Mouse (Mus musculus): ENCODE measurements at regions not wholly inside any gene's neighbourhood (a gene's known extent, or its start where the extent isn't known, plus 50 kb on each side); places are given as distances from the start of the nearest gene placed in this dataset.
A peak's percentile ranks its signal among the peaks of the same experiment; 100 is the strongest.

DNA sequence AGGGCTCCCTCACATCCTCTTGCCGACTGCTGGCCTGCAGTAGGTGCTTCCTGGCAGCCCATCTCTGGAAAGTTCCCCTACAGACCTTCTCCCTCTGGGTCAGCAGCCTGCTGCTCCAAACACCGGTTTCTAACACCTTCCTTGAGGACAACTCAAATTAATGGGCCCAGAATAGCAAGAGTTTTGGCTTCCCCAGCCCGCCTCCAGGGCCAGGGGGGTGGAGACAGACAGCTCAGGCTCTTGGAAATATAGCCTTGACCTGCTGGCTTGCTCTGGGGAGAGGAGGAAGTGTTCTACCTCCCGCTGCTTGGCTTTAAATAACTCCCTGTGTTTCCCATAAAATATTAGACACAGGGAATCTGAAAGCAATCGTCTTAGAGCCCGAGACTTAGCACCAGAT, 349.8 kb downstream of the Ptpru start:
- Histone ChIP-seq H3K4me3 (no peak overlapping the region), H3K4me2 (no peak overlapping the region), H3K27ac (no peak overlapping the region), H3K36me3 (no peaks in the 10 kb centered on the region), H3K9me3 (no peaks in the 10 kb centered on the region), H3K9ac (no peak overlapping the region), H3K4me1 (0 out of 2 replicates have a peak, but pooled peaks cover 11% of the 10 kb centered on the region), H3K27me3 (no peaks in the 10 kb centered on the region)
- 34% methylated on average over 6 of the region's 6 CpGs for WGBS
- ATAC-seq (ENCODE audit: borderline replicate concordance, extremely low read depth, low FRiP score, low TSS enrichment): no peak

- Histone ChIP-seq H3K36me3 (no peaks in the 10 kb centered on the region), H3K27me3 (no peaks in the 10 kb centered on the region; the same call in 1 of the 2 replicates), H3K4me3 (no peak overlapping the region), H3K4me2 (no peak overlapping the region), H3K4me1 (0 out of 2 replicates have a peak, but pooled peaks cover 7% of the 10 kb centered on the region), H3K27ac (no peak overlapping the region), H3K9me3 (no peaks in the 10 kb centered on the region), H3K9ac (no peak overlapping the region)
- WGBS: 19% methylated on average over 3 of the region's 3 CpGs
- no peak for ATAC-seq (ENCODE audit: borderline replicate concordance, extremely low read depth, low FRiP score, low TSS enrichment)
These were observed 349.0 kb downstream of the Ptpru start for GRCm38 (mm10) chr4:131489056-131489455.

- H3K27me3 ChIP-seq: no peaks in the 10 kb centered on the region; the same call in 1 of the 2 replicates
- H3K9ac ChIP-seq: no peak overlapping the region
- WGBS: 38% methylated on average over 4 of the region's 4 CpGs
- 0 out of 2 replicates have a peak, but pooled peaks have one; percentile 20 for ATAC-seq (ENCODE audit: borderline replicate concordance, extremely low read depth, low FRiP score, low TSS enrichment)
- H3K9me3 ChIP-seq: no peaks in the 10 kb centered on the region
- no peak overlapping the region for H3K4me2 ChIP-seq
- no peaks in the 10 kb centered on the region for H3K4me1 ChIP-seq
- H3K36me3 ChIP-seq: no peaks in the 10 kb centered on the region
- H3K27ac ChIP-seq: no peak overlapping the region
- H3K4me3 ChIP-seq: no peak overlapping the region
These were observed 346.1 kb downstream of the Ptpru start for GRCm38 (mm10) chr4:131491960-131492359.

DNA sequence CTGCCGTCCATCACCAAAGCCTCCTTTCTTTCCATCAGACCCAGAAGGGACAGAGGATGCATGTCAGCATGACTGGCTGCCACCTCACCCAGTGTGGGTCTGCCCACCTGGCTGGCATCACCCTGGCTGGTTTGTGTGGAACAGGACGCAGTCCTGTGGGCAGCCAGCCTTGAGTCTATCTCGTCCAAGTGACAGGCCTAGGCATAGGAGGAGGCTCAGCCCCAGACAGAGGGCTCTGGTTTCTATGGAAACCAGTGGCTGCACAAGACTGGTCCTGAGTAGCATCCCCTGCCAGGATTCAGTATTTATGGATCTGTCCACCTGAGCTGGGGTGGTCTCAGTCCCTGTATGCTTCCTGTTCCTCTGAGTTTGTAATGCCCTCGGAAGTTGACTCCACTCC, 344.4 kb downstream of the Ptpru start:
- 42% methylated on average over 4 of the region's 4 CpGs for WGBS
- no peak for ATAC-seq (ENCODE audit: borderline replicate concordance, extremely low read depth, low FRiP score, low TSS enrichment)
- Histone ChIP-seq H3K27me3 (no peaks in the 10 kb centered on the region; the same call in 1 of the 2 replicates), H3K4me1 (no peaks in the 10 kb centered on the region), H3K9me3 (no peaks in the 10 kb centered on the region), H3K36me3 (no peaks in the 10 kb centered on the region), H3K9ac (no peak overlapping the region), H3K4me2 (no peak overlapping the region), H3K4me3 (no peak overlapping the region), H3K27ac (no peak overlapping the region)

DNA sequence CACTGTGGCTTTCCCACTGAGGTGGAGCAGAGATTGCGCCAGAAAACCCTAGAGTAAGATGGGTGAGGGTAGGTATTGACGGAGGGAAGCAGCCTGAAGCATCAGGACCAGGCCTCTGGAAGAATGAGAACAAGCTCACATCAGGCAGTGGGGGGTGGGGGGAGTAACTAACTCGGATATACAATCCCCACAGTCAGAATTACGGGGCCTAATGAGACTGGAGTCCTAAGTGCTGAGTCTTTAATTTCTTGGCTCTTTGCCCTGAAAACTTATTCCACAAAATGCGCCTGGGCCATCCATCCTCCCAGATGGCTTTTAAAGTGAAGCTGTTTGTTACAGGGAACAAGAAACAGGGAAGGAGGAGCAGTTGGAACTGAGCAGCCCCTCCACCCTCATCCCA, 341.2 kb downstream of the Ptpru start:
- no peak for ATAC-seq (ENCODE audit: borderline replicate concordance, extremely low read depth, low FRiP score, low TSS enrichment)
- H3K4me3 ChIP-seq: no peak overlapping the region
- H3K27me3 ChIP-seq: no peaks in the 10 kb centered on the region; the same call in 1 of the 2 replicates
- no peak overlapping the region for H3K4me2 ChIP-seq
- H3K4me1 ChIP-seq: no peaks in the 10 kb centered on the region
- no peak overlapping the region for H3K9ac ChIP-seq
- H3K36me3 ChIP-seq: no peaks in the 10 kb centered on the region
- H3K9me3 ChIP-seq: no peaks in the 10 kb centered on the region
- H3K27ac ChIP-seq: no peak overlapping the region
- 50% methylated on average over 5 of the region's 5 CpGs for WGBS

DNA sequence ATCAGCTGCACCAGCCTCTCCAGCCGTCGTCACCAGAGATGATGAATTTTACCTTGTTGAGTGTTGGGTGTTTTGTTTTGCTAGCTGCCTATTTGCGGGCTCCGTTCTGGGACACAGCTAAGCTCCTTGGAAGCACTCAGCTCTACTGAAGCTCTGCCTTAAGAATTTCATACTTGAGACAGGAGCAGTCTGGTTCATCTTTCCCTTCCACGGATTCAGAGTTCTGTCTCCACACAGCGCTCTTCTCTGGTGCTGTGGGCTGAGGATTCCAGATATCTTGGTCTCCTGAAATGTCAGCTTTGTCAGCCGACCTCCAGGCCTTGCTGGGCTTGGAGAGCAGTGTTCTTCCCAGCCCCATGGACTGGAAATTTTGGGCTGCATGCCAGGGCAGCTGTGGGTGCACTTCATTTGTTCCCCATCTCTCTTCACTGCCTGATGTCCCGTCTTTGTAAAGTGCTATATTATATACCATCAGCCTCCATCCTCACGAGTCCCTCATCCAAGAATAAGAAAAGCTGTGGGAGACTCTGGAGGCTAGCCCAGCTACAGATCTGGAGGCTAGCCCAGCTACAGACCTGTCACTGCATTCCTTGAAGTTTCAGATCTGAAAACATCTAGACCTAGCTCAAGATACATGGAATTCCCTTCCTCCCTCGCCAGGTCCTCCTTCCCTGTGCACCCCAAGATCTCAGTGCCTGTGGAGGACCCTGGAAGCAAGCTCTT, 337.0 kb downstream of the Ptpru start:
- Histone ChIP-seq H3K4me1 (no peaks in the 10 kb centered on the region), H3K9me3 (no peaks in the 10 kb centered on the region), H3K4me2 (no peak overlapping the region), H3K27me3 (no peaks in the 10 kb centered on the region), H3K27ac (no peak overlapping the region), H3K9ac (no peak overlapping the region), H3K36me3 (no peaks in the 10 kb centered on the region), H3K4me3 (no peak overlapping the region)
- WGBS: 52% methylated on average over 10 of the region's 10 CpGs
- ATAC-seq (ENCODE audit: borderline replicate concordance, extremely low read depth, low FRiP score, low TSS enrichment): no peak

DNA sequence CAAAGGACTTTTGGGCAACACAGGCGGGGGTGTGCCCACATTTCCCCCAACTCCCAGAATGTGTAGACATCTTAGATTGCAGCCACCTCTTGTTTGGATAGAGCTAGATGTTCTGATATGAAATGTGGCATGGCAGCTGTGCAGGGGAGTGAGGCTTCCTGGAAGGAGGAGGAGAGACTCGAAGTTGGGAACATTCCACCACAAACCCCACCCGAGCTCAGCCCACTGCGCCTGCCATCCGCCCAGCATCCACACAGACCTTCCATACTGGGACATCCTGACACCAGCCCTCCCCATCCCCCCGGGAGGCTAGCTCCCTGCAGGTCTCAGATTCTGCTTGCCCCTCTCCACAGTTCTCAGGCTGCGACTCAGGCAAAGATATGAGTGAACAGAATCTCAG, 329.9 kb downstream of the Ptpru start:
- no peak overlapping the region for H3K4me2 ChIP-seq
- H3K4me1 ChIP-seq: 0 out of 2 replicates have a peak, but pooled peaks cover 3% of the 10 kb centered on the region
- H3K9me3 ChIP-seq: no peaks in the 10 kb centered on the region
- no peak overlapping the region for H3K4me3 ChIP-seq
- H3K9ac ChIP-seq: no peak overlapping the region
- WGBS: 48% methylated on average over 7 of the region's 7 CpGs
- ATAC-seq (ENCODE audit: borderline replicate concordance, extremely low read depth, low FRiP score, low TSS enrichment): no peak
- no peaks in the 10 kb centered on the region for H3K36me3 ChIP-seq
- H3K27ac ChIP-seq: no peak overlapping the region
- no peaks in the 10 kb centered on the region for H3K27me3 ChIP-seq

DNA sequence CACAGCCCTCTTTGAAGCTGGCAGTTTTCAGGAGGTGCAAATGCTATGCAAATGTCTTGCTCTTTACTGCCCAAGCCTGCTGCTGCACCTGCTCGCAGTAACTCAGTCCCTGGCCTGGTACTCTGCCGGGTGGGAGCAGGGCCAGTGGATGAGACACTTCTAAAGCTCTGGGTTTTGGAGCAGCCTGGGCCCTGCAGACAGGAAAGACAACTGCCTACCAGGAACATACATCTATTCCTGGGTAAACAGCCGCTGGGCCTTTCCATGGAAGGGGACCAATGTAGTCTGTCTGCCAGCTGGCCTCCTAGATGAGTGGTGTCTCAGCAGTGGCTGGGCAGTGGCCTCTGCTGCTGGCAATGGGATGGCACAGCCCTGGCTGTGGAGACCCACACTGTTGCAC, 326.5 kb downstream of the Ptpru start:
- 73% methylated on average over 3 of the region's 3 CpGs for WGBS
- Histone ChIP-seq H3K27ac (no peak overlapping the region), H3K4me1 (0 out of 2 replicates have a peak, but pooled peaks cover 4% of the 10 kb centered on the region), H3K36me3 (no peaks in the 10 kb centered on the region), H3K9me3 (no peaks in the 10 kb centered on the region), H3K27me3 (no peaks in the 10 kb centered on the region), H3K9ac (no peak overlapping the region), H3K4me3 (no peak overlapping the region), H3K4me2 (no peak overlapping the region)
- ATAC-seq (ENCODE audit: borderline replicate concordance, extremely low read depth, low FRiP score, low TSS enrichment): no peak

DNA sequence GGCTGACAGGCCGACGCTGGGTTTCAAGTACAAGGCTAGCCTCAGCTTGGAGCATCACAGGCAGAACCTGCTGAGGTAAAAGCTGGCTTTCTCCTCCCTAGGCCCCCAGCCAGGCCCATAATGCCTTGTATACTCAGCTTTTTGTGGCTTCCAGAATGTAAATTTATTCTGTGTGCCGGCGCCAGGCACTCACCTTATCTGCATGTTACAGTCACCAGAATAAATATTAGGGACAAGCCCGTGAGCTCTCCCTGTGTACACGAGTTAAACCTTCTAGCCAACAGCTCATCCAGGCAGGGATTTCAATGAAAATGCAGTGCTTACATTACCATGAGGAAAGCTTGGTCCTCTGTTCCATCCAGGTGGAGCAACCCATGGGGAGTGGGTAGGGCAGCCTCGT, 325.3 kb downstream of the Ptpru start:
- 41% methylated on average over 7 of the region's 7 CpGs for WGBS
- no peak overlapping the region for H3K4me3 ChIP-seq
- no peak for ATAC-seq (ENCODE audit: borderline replicate concordance, extremely low read depth, low FRiP score, low TSS enrichment)
- no peak overlapping the region for H3K27ac ChIP-seq
- no peaks in the 10 kb centered on the region for H3K36me3 ChIP-seq
- no peaks in the 10 kb centered on the region for H3K9me3 ChIP-seq
- H3K9ac ChIP-seq: no peak overlapping the region
- 0 out of 2 replicates have a peak, but pooled peaks cover 4% of the 10 kb centered on the region for H3K4me1 ChIP-seq
- H3K4me2 ChIP-seq: no peak overlapping the region
- H3K27me3 ChIP-seq: no peaks in the 10 kb centered on the region

DNA sequence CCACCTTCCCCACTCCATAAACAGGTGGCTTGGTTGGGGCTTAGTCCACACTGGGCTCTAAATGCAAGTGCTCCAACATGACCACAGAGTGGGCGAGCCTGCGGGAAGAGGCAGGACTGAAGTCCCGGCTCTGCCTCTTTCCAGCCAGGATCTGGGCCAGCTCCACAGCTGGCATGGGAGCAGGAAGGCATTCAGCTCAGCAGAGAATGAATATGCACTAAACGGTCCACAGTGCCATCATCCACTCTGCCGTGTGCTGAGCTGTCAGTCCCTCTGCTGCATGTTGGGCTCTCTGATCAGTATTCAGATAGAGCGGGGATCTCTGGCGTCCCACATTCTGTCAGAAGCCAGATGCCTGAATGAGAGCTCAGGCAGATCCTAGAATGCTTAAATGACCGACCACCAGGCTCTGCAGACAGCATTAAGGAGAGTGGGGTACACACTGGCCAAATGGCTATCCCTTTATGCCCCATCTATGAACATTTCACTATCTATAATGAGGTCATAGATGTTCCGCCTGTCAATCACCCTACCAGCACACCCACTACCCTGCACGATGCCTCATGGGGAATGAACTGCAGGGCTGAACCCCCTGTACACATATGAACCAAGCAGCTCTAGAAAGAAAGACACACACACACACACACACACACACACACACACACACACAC, 317.3 kb downstream of the Ptpru start:
- H3K9me3 ChIP-seq: no peaks in the 10 kb centered on the region
- WGBS: 81% methylated on average over 10 of the region's 10 CpGs
- no peak for ATAC-seq (ENCODE audit: borderline replicate concordance, extremely low read depth, low FRiP score, low TSS enrichment)
- no peak overlapping the region for H3K4me3 ChIP-seq
- H3K36me3 ChIP-seq: no peaks in the 10 kb centered on the region
- H3K4me2 ChIP-seq: no peak overlapping the region
- H3K9ac ChIP-seq: no peak overlapping the region
- H3K27me3 ChIP-seq: no peaks in the 10 kb centered on the region
- H3K27ac ChIP-seq: no peak overlapping the region
- no peaks in the 10 kb centered on the region for H3K4me1 ChIP-seq

DNA sequence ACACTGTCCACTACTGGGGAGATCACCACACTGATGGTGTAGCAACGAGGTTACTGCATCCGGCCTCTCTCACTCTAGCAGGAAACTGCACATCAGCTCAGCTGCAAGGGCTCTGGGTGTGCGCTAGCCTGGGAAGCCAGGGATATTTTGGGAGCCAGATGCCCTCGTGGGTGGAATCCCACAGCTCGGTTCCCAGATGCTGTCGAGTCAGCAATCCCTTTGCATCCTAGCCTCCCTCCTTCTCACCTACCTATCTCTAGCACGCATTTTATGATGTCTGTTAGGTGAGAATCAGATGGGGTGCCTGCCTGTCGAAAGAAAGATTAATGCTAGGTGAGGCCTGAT, 316.8 kb downstream of the Ptpru start:
- H3K9ac ChIP-seq: no peak overlapping the region
- H3K9me3 ChIP-seq: no peaks in the 10 kb centered on the region
- ATAC-seq (ENCODE audit: borderline replicate concordance, extremely low read depth, low FRiP score, low TSS enrichment): no peak

GRCm38 (mm10) chr4:131525236-131525635, 312.9 kb downstream of the Ptpru start:
- no peak overlapping the region for H3K4me2 ChIP-seq
- H3K9me3 ChIP-seq: no peaks in the 10 kb centered on the region
- no peaks in the 10 kb centered on the region for H3K27me3 ChIP-seq
- no peaks in the 10 kb centered on the region for H3K4me1 ChIP-seq
- H3K36me3 ChIP-seq: no peaks in the 10 kb centered on the region
- H3K27ac ChIP-seq: no peak overlapping the region
- H3K9ac ChIP-seq: no peak overlapping the region
- WGBS: 79% methylated on average over 3 of the region's 3 CpGs
- ATAC-seq (ENCODE audit: borderline replicate concordance, extremely low read depth, low FRiP score, low TSS enrichment): no peak
- no peak overlapping the region for H3K4me3 ChIP-seq

More for the DNA sequence above, 316.8 kb downstream of the Ptpru start:
- 61% methylated on average over 8 of the region's 8 CpGs for WGBS
- Histone ChIP-seq H3K27me3 (no peaks in the 10 kb centered on the region), H3K27ac (no peak overlapping the region), H3K4me1 (no peaks in the 10 kb centered on the region), H3K36me3 (no peaks in the 10 kb centered on the region), H3K4me2 (no peak overlapping the region), H3K4me3 (no peak overlapping the region)
